Mouse (Mus musculus): Measurements from ENCODE around the gene Tmem135.

GRCm38 (mm10) chr7:89337711-89338349 lies 66.2 kb downstream of the Tmem135 start:
- TF ChIP-seq CTCF (IDR thresholded peaks at IDR 0.05; ENCODE audit: control insufficient read depth, insufficient read depth, low read length) (no peak), POLR2A (IDR thresholded peaks at IDR 0.05; ENCODE audit: borderline replicate concordance, control insufficient read depth, low read depth, low read length) (no peak)

Data from bone marrow, adult 2 months (tissue).